Mouse (Mus musculus) MEL (cell line): ENCODE results near the gene Fat3.

Source experiments
- CTCF ChIP-seq, 3 experiments: IDR thresholded peaks in 2 of 3; conservative IDR thresholded peaks in 1 of 3; 2 replicates each; pipeline ENCODE4 v1.5.1; 2011 to 2012; ENCODE audit warnings: low read length in 3 of 3, low read depth in 2 of 3, mild to moderate bottlenecking in 2 of 3, improper control_type of control experiment in 1 of 3, inconsistent platforms in 1 of 3, mixed read lengths in 1 of 3, moderate library complexity in 1 of 3; ENCODE audit not compliant: control insufficient read depth in 1 of 3, insufficient read depth in 1 of 3, poor library complexity in 1 of 3, severe bottlenecking in 1 of 3
- ETS1 ChIP-seq: IDR thresholded peaks from 2 replicates; pipeline ENCODE4 v1.6.1; 2012; ENCODE audit warnings: low read depth, mild to moderate bottlenecking, inconsistent platforms, low read length, improper control_type of control experiment, moderate library complexity
- POLR2A ChIP-seq, 2 experiments: IDR thresholded peaks; 2 replicates each; pipeline ENCODE4 v1.6.1; 2011 to 2012; ENCODE audit warnings: low read length in 2 of 2, mild to moderate bottlenecking in 2 of 2, control low read depth in 1 of 2, improper control_type of control experiment in 1 of 2, low read depth in 1 of 2, moderate library complexity in 1 of 2; ENCODE audit not compliant: control insufficient read depth in 1 of 2, insufficient read depth in 1 of 2, poor library complexity in 1 of 2
- RAD21 ChIP-seq: IDR thresholded peaks from 2 replicates; pipeline ENCODE4 v1.6.1; 2011; ENCODE audit warnings: mild to moderate bottlenecking, low read depth, low read length, improper control_type of control experiment
- TAL1 ChIP-seq: IDR thresholded peaks from 2 replicates; pipeline ENCODE4 v1.6.1; 2012; ENCODE audit warnings: mild to moderate bottlenecking, inconsistent platforms, low read length, moderate library complexity, mixed read lengths
- ZNF384 ChIP-seq: IDR thresholded peaks from 2 replicates; pipeline ENCODE4 v1.6.1; 2012; ENCODE audit warnings: low read depth, mild to moderate bottlenecking, inconsistent platforms, low read length, improper control_type of control experiment

- TF ChIP-seq CTCF (IDR thresholded peaks at IDR 0.05 in 2 of 3, conservative IDR thresholded peaks at IDR 0.05 in 1 of 3; ENCODE audit: control insufficient read depth in 1 of 3, insufficient read depth in 1 of 3, low read depth in 2 of 3, low read length in 3 of 3, poor library complexity in 1 of 3, severe bottlenecking in 1 of 3) (no peak), ZNF384 (no peak), POLR2A (IDR thresholded peaks at IDR 0.05; ENCODE audit: control insufficient read depth in 1 of 2, insufficient read depth in 1 of 2, low read depth in 1 of 2, low read length in 2 of 2, poor library complexity in 1 of 2) (no peak), ETS1 (no peak), RAD21 (no peak), TAL1 (no peak)
These were observed 1.3 kb downstream of the Fat3 start for GRCm38 (mm10) chr9:16499621-16500381.
